Mouse (Mus musculus): ENCODE data around the gene Npas3. TPM values are rescaled to one million over a fixed set of nuclear protein-coding genes. Genes with fewer than 3 reads are reported as not detected.

The Npas3 gene
- polyA plus RNA-seq, 1 experiment: 0.01 TPM

GRCm38 (mm10) chr12:53246581-53247490, 1.6 kb upstream of the Npas3 start:
- no peaks in the 10 kb centered on the region for H3K36me3 ChIP-seq (ENCODE audit: control insufficient read depth, insufficient read depth)
- H3K4me3 ChIP-seq (ENCODE audit: insufficient read depth, poor library complexity, severe bottlenecking): no peak overlapping the region
- H3ac ChIP-seq (ENCODE audit: control insufficient read depth, insufficient read length, low read depth): no peak overlapping the region
- peaks cover 33% of the 10 kb centered on the region for H3K27me3 ChIP-seq (ENCODE audit: control insufficient read depth, insufficient read depth, insufficient read length)
- no peaks in the 10 kb centered on the region for H3K79me2 ChIP-seq (ENCODE audit: control insufficient read depth, insufficient read depth)
- H3K79me3 ChIP-seq (ENCODE audit: low read depth): no peaks in the 10 kb centered on the region
- no peak for TF ChIP-seq MAX (IDR thresholded peaks at IDR 0.05)
- TF ChIP-seq FOSL1 (IDR thresholded peaks at IDR 0.05; ENCODE audit: insufficient read depth, low read length, poor library complexity, severe bottlenecking): no peak
- TF ChIP-seq USF1 (IDR thresholded peaks at IDR 0.05; ENCODE audit: low read depth): no peak
- no peak for TF ChIP-seq MYOD1 (IDR thresholded peaks at IDR 0.05; ENCODE audit: control insufficient read depth, insufficient read length, low read depth)
- no peak for TF ChIP-seq MYOG (IDR thresholded peaks at IDR 0.05; ENCODE audit: control insufficient read depth, extremely low read depth, insufficient read length)
- no peak for TF ChIP-seq CTCF (IDR thresholded peaks at IDR 0.05; ENCODE audit: control insufficient read depth, insufficient read depth, insufficient read length)

GRCm38 (mm10) chr12:53247491-53248035, 914 bp upstream of the Npas3 start:
- Histone ChIP-seq H3ac (ENCODE audit: control insufficient read depth, insufficient read length, low read depth) (no peak overlapping the region), H3K36me3 (ENCODE audit: control insufficient read depth, insufficient read depth) (no peaks in the 10 kb centered on the region), H3K79me3 (ENCODE audit: low read depth) (no peaks in the 10 kb centered on the region), H3K4me3 (ENCODE audit: insufficient read depth, poor library complexity, severe bottlenecking) (no peak overlapping the region), H3K79me2 (ENCODE audit: control insufficient read depth, insufficient read depth) (no peaks in the 10 kb centered on the region), H3K27me3 (ENCODE audit: control insufficient read depth, insufficient read depth, insufficient read length) (peaks cover 33% of the 10 kb centered on the region)
- TF ChIP-seq CEBPB (IDR thresholded peaks at IDR 0.05; ENCODE audit: low read depth) (no peak), FOSL1 (IDR thresholded peaks at IDR 0.05; ENCODE audit: insufficient read depth, low read length, poor library complexity, severe bottlenecking) (no peak), CTCF (IDR thresholded peaks at IDR 0.05; ENCODE audit: control insufficient read depth, insufficient read depth, insufficient read length) (no peak), MYOD1 (IDR thresholded peaks at IDR 0.05; ENCODE audit: control insufficient read depth, insufficient read length, low read depth) (no peak), USF1 (IDR thresholded peaks at IDR 0.05; ENCODE audit: low read depth) (no peak), MAX (IDR thresholded peaks at IDR 0.05) (no peak), MYOG (IDR thresholded peaks at IDR 0.05; ENCODE audit: control insufficient read depth, extremely low read depth, insufficient read length) (no peak)

GRCm38 (mm10) chr12:53248796-53249195, 319 bp downstream of the Npas3 start:
- Histone ChIP-seq H3K79me3 (ENCODE audit: low read depth) (no peaks in the 10 kb centered on the region), H3K79me2 (ENCODE audit: control insufficient read depth, insufficient read depth) (no peaks in the 10 kb centered on the region), H3ac (ENCODE audit: control insufficient read depth, insufficient read length, low read depth) (no peak overlapping the region), H3K36me3 (ENCODE audit: control insufficient read depth, insufficient read depth) (no peaks in the 10 kb centered on the region), H3K27me3 (ENCODE audit: control insufficient read depth, insufficient read depth, insufficient read length) (peaks cover 33% of the 10 kb centered on the region), H3K4me3 (ENCODE audit: insufficient read depth, poor library complexity, severe bottlenecking) (no peak overlapping the region)
- TF ChIP-seq CEBPB (IDR thresholded peaks at IDR 0.05; ENCODE audit: low read depth): no peak
- TF ChIP-seq MYOD1 (IDR thresholded peaks at IDR 0.05; ENCODE audit: control insufficient read depth, insufficient read length, low read depth): no peak
- TF ChIP-seq MYOG (IDR thresholded peaks at IDR 0.05; ENCODE audit: control insufficient read depth, extremely low read depth, insufficient read length): no peak
- no peak for TF ChIP-seq CTCF (IDR thresholded peaks at IDR 0.05; ENCODE audit: control insufficient read depth, insufficient read depth, insufficient read length)
- TF ChIP-seq MAX (IDR thresholded peaks at IDR 0.05): no peak
- no peak for TF ChIP-seq USF1 (IDR thresholded peaks at IDR 0.05; ENCODE audit: low read depth)
- TF ChIP-seq FOSL1 (IDR thresholded peaks at IDR 0.05; ENCODE audit: insufficient read depth, low read length, poor library complexity, severe bottlenecking): no peak

GRCm38 (mm10) chr12:53251701-53252181, 3.3 kb downstream of the Npas3 start:
- Histone ChIP-seq H3K36me3 (ENCODE audit: control insufficient read depth, insufficient read depth) (no peaks in the 10 kb centered on the region), H3K27me3 (ENCODE audit: control insufficient read depth, insufficient read depth, insufficient read length) (peaks cover 24% of the 10 kb centered on the region), H3ac (ENCODE audit: control insufficient read depth, insufficient read length, low read depth) (no peak overlapping the region), H3K79me3 (ENCODE audit: low read depth) (no peaks in the 10 kb centered on the region), H3K4me3 (ENCODE audit: insufficient read depth, poor library complexity, severe bottlenecking) (no peak overlapping the region), H3K79me2 (ENCODE audit: control insufficient read depth, insufficient read depth) (no peaks in the 10 kb centered on the region)
- TF ChIP-seq MYOD1 (IDR thresholded peaks at IDR 0.05; ENCODE audit: control insufficient read depth, insufficient read length, low read depth): no peak
- no peak for TF ChIP-seq MAX (IDR thresholded peaks at IDR 0.05)
- TF ChIP-seq FOSL1 (IDR thresholded peaks at IDR 0.05; ENCODE audit: insufficient read depth, low read length, poor library complexity, severe bottlenecking): no peak
- no peak for TF ChIP-seq CTCF (IDR thresholded peaks at IDR 0.05; ENCODE audit: control insufficient read depth, insufficient read depth, insufficient read length)
- TF ChIP-seq USF1 (IDR thresholded peaks at IDR 0.05; ENCODE audit: low read depth): no peak
- TF ChIP-seq CEBPB (IDR thresholded peaks at IDR 0.05; ENCODE audit: low read depth): no peak
- TF ChIP-seq MYOG (IDR thresholded peaks at IDR 0.05; ENCODE audit: control insufficient read depth, extremely low read depth, insufficient read length): no peak

GRCm38 (mm10) chr12:53252213-53252571, 3.7 kb downstream of the Npas3 start:
- TF ChIP-seq MYOD1 (IDR thresholded peaks at IDR 0.05; ENCODE audit: control insufficient read depth, insufficient read length, low read depth) (no peak), USF1 (IDR thresholded peaks at IDR 0.05; ENCODE audit: low read depth) (no peak), CEBPB (IDR thresholded peaks at IDR 0.05; ENCODE audit: low read depth) (no peak), CTCF (IDR thresholded peaks at IDR 0.05; ENCODE audit: control insufficient read depth, insufficient read depth, insufficient read length) (no peak), MYOG (IDR thresholded peaks at IDR 0.05; ENCODE audit: control insufficient read depth, extremely low read depth, insufficient read length) (no peak), FOSL1 (IDR thresholded peaks at IDR 0.05; ENCODE audit: insufficient read depth, low read length, poor library complexity, severe bottlenecking) (no peak), MAX (IDR thresholded peaks at IDR 0.05) (no peak)
- Histone ChIP-seq H3K36me3 (ENCODE audit: control insufficient read depth, insufficient read depth) (no peaks in the 10 kb centered on the region), H3K79me3 (ENCODE audit: low read depth) (no peaks in the 10 kb centered on the region), H3K4me3 (ENCODE audit: insufficient read depth, poor library complexity, severe bottlenecking) (peak overlapping the region; percentile 36), H3ac (ENCODE audit: control insufficient read depth, insufficient read length, low read depth) (peak overlapping the region; percentile 74), H3K79me2 (ENCODE audit: control insufficient read depth, insufficient read depth) (no peaks in the 10 kb centered on the region), H3K27me3 (ENCODE audit: control insufficient read depth, insufficient read depth, insufficient read length) (peaks cover 19% of the 10 kb centered on the region)

Data from C2C12 (cell line).